Mouse (Mus musculus): ENCODE results near the gene Magi2. TPM values are rescaled to one million over a fixed set of nuclear protein-coding genes. Genes with fewer than 3 reads are reported as not detected.

The Magi2 gene
- polyA plus RNA-seq, 1 experiment from 2014 or later, result 6.1 TPM

- ATAC-seq (ENCODE audit: insufficient read depth, low FRiP score, low TSS enrichment) (no peak), DNase-seq (ENCODE audit: low spot score) (no peak)
- Histone ChIP-seq H3K4me3 (ENCODE audit: low read depth, low read length) (no peak overlapping the region), H3K4me1 (ENCODE audit: control insufficient read depth, insufficient read depth, low read length) (no peaks in the 10 kb centered on the region), H3K9ac (ENCODE audit: low read length) (no peak overlapping the region), H3K9me3 (ENCODE audit: control insufficient read depth, low read length) (no peaks in the 10 kb centered on the region), H3K36me3 (ENCODE audit: control insufficient read depth, insufficient read depth, low read length) (no peaks in the 10 kb centered on the region), H3K27ac (ENCODE audit: low read depth, low read length) (no peak overlapping the region), H3K4me2 (ENCODE audit: low read depth) (no peak overlapping the region), H3K27me3 (ENCODE audit: control insufficient read depth, insufficient read depth, low read length) (no peaks in the 10 kb centered on the region)
- WGBS, result 90% methylated on average over 3 of the region's 3 CpGs
These were observed 1522.7 kb downstream of the Magi2 start for GRCm38 (mm10) chr5:20749535-20749934.

GRCm38 (mm10) chr5:20751000-20751399 lies 1524.2 kb downstream of the Magi2 start:
- ATAC-seq (ENCODE audit: insufficient read depth, low FRiP score, low TSS enrichment), result no peak
- H3K9ac ChIP-seq (ENCODE audit: low read length), result no peak overlapping the region
- no peaks in the 10 kb centered on the region for H3K36me3 ChIP-seq (ENCODE audit: control insufficient read depth, insufficient read depth, low read length)
- no peak for DNase-seq (ENCODE audit: low spot score)
- no peaks in the 10 kb centered on the region for H3K4me1 ChIP-seq (ENCODE audit: control insufficient read depth, insufficient read depth, low read length)
- no peak overlapping the region for H3K27ac ChIP-seq (ENCODE audit: low read depth, low read length)
- no peak overlapping the region for H3K4me3 ChIP-seq (ENCODE audit: low read depth, low read length)
- no peak overlapping the region for H3K4me2 ChIP-seq (ENCODE audit: low read depth)
- WGBS, result 73% methylated on average over 7 of the region's 7 CpGs
- H3K9me3 ChIP-seq (ENCODE audit: control insufficient read depth, low read length), result no peaks in the 10 kb centered on the region
- H3K27me3 ChIP-seq (ENCODE audit: control insufficient read depth, insufficient read depth, low read length), result no peaks in the 10 kb centered on the region

- WGBS, result 56% methylated on average over 7 of the region's 7 CpGs
- no peak overlapping the region for H3K9ac ChIP-seq (ENCODE audit: low read length)
- ATAC-seq (ENCODE audit: insufficient read depth, low FRiP score, low TSS enrichment), result 0 out of 2 replicates have a peak, but pooled peaks have one; percentile 36
- H3K27ac ChIP-seq (ENCODE audit: low read depth, low read length), result no peak overlapping the region
- H3K4me2 ChIP-seq (ENCODE audit: low read depth), result no peak overlapping the region
- H3K9me3 ChIP-seq (ENCODE audit: control insufficient read depth, low read length), result no peaks in the 10 kb centered on the region
- no peak overlapping the region for H3K4me3 ChIP-seq (ENCODE audit: low read depth, low read length)
- H3K27me3 ChIP-seq (ENCODE audit: control insufficient read depth, insufficient read depth, low read length), result no peaks in the 10 kb centered on the region
- no peaks in the 10 kb centered on the region for H3K4me1 ChIP-seq (ENCODE audit: control insufficient read depth, insufficient read depth, low read length)
- H3K36me3 ChIP-seq (ENCODE audit: control insufficient read depth, insufficient read depth, low read length), result no peaks in the 10 kb centered on the region
- DNase-seq (ENCODE audit: low spot score), result no peak
These were observed 1524.9 kb downstream of the Magi2 start for GRCm38 (mm10) chr5:20751696-20752095.

GRCm38 (mm10) chr5:20753096-20753495 lies 1526.3 kb downstream of the Magi2 start:
- H3K9me3 ChIP-seq (ENCODE audit: control insufficient read depth, low read length), result no peaks in the 10 kb centered on the region
- H3K4me2 ChIP-seq (ENCODE audit: low read depth), result no peak overlapping the region
- H3K9ac ChIP-seq (ENCODE audit: low read length), result no peak overlapping the region
- no peak for DNase-seq (ENCODE audit: low spot score)
- no peak overlapping the region for H3K27ac ChIP-seq (ENCODE audit: low read depth, low read length)
- no peak overlapping the region for H3K4me3 ChIP-seq (ENCODE audit: low read depth, low read length)
- no peaks in the 10 kb centered on the region for H3K4me1 ChIP-seq (ENCODE audit: control insufficient read depth, insufficient read depth, low read length)
- WGBS, result 58% methylated on average over 2 of the region's 2 CpGs
- H3K27me3 ChIP-seq (ENCODE audit: control insufficient read depth, insufficient read depth, low read length), result no peaks in the 10 kb centered on the region
- ATAC-seq (ENCODE audit: insufficient read depth, low FRiP score, low TSS enrichment), result no peak
- no peaks in the 10 kb centered on the region for H3K36me3 ChIP-seq (ENCODE audit: control insufficient read depth, insufficient read depth, low read length)

- H3K36me3 ChIP-seq (ENCODE audit: control insufficient read depth, insufficient read depth, low read length), result no peaks in the 10 kb centered on the region
- no peak overlapping the region for H3K9ac ChIP-seq (ENCODE audit: low read length)
- ATAC-seq (ENCODE audit: insufficient read depth, low FRiP score, low TSS enrichment) (no peak), DNase-seq (ENCODE audit: low spot score) (no peak)
- no peaks in the 10 kb centered on the region for H3K4me1 ChIP-seq (ENCODE audit: control insufficient read depth, insufficient read depth, low read length)
- H3K4me2 ChIP-seq (ENCODE audit: low read depth), result no peak overlapping the region
- H3K27ac ChIP-seq (ENCODE audit: low read depth, low read length), result no peak overlapping the region
- no peaks in the 10 kb centered on the region for H3K9me3 ChIP-seq (ENCODE audit: control insufficient read depth, low read length)
- no peaks in the 10 kb centered on the region for H3K27me3 ChIP-seq (ENCODE audit: control insufficient read depth, insufficient read depth, low read length)
- 71% methylated on average over 5 of the region's 5 CpGs for WGBS
- H3K4me3 ChIP-seq (ENCODE audit: low read depth, low read length), result no peak overlapping the region
These were observed 1527.1 kb downstream of the Magi2 start for GRCm38 (mm10) chr5:20753963-20754362.
